Mouse (Mus musculus) G1E (cell line): ENCODE measurements around the gene Gc. TPM values are rescaled to one million over a fixed set of nuclear protein-coding genes. Genes with fewer than 3 reads are reported as not detected.

Experiments
- ATAC-seq: 2 replicates; pipeline ENCODE4 v1.8.0; 2016; ENCODE audit warnings: mild to moderate bottlenecking; ENCODE audit not compliant: insufficient number of reproducible peaks, poor library complexity, low FRiP score, severe bottlenecking; ENCODE audit errors: extremely low read depth
- DNase-seq: peaks from one replicate; pipeline ENCODE4 v3.0.0; 2012; ENCODE audit warnings: low spot score
- H3K27me3 ChIP-seq: 2 replicates; pipeline ENCODE4 v1.6.1; 2012; ENCODE audit warnings: mild to moderate bottlenecking, low read length, inconsistent platforms; ENCODE audit not compliant: insufficient read depth
- H3K36me3 ChIP-seq: replicated peaks from 2 replicates; pipeline ENCODE3; 2012; ENCODE audit warnings: mild to moderate bottlenecking, inconsistent platforms
- H3K4me1 ChIP-seq: 2 replicates; pipeline ENCODE4 v1.6.1; 2012; ENCODE audit warnings: low read depth, low read length, inconsistent platforms, mixed read lengths; ENCODE audit not compliant: insufficient read depth
- H3K4me3 ChIP-seq: 2 replicates; pipeline ENCODE4 v1.5.1; 2012; ENCODE audit warnings: low read depth, mild to moderate bottlenecking, inconsistent platforms, low read length, moderate library complexity, mixed read lengths
- H3K9me3 ChIP-seq: replicated peaks from 2 replicates; pipeline ENCODE4 v1.6.1; 2012; ENCODE audit warnings: inconsistent platforms
- CTCF ChIP-seq: IDR thresholded peaks from 2 replicates; pipeline ENCODE4 v1.5.1; 2012; ENCODE audit warnings: low read depth, low read length, inconsistent platforms, mixed read lengths
- GATA1 ChIP-seq: IDR thresholded peaks from 2 replicates; pipeline ENCODE4 v1.6.1; 2012; ENCODE audit warnings: borderline replicate concordance, low read length, inconsistent platforms, mixed read lengths
- GATA2 ChIP-seq: IDR thresholded peaks from 2 replicates; pipeline ENCODE4 v1.6.1; 2012; ENCODE audit warnings: low read depth, low read length, inconsistent platforms, borderline replicate concordance
- POLR2AphosphoS5 ChIP-seq: IDR thresholded peaks from 2 replicates; pipeline ENCODE4 v1.6.1; 2012; ENCODE audit warnings: low read depth, low read length, inconsistent platforms; ENCODE audit not compliant: insufficient replicate concordance
- TAL1 ChIP-seq: conservative IDR thresholded peaks from 2 replicates; pipeline ENCODE4 v1.6.1; 2012; ENCODE audit warnings: low read depth, low read length, inconsistent platforms, mixed read lengths
- polyA plus RNA-seq: library from polyadenylated mRNA; stranded (reverse); fragments of >175 nt; gene quantifications from 2 replicates; pipeline ENCODE4 v1.2.3, GENCODE M21; 2012
- total RNA-seq, 2 experiments: library from RNA; stranded (forward) in 1 of 2; stranded (reverse) in 1 of 2; fragments of 200-1000 nt in 1 of 2; fragments of >200 nt in 1 of 2; fragmentation: Nextera tagmentation in 1 of 2; gene quantifications; 2 replicates each; pipeline ENCODE4 v1.2.3; 2014 to 2017

The Gc gene
- total and polyA plus RNA-seq, 3 experiments: not detected

DNA sequence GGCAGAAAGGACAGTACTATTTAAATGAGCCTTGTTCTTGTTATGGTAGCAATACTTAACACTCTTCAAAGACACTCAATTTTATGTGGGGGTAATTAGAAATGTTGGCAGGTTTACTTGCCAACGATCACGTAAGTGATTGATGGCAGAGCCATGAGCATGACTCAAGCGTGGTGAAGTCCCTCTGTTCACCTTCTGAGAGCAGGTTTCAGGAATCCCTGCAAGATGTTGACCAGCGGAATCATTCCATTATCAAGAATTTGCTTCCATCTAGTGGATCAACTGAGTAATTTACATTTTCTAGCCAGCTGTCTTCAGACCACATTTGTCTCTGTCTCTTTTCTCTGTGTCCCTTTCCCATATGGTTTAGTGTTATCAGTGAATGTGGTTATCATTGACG, 73.5 kb downstream of the Gc start:
- ATAC-seq (no peak), DNase-seq (no peak)
- Histone ChIP-seq H3K27me3 (no peaks in the 10 kb centered on the region), H3K36me3 (no peaks in the 10 kb centered on the region), H3K9me3 (peaks cover 9% of the 10 kb centered on the region), H3K4me3 (no peak overlapping the region), H3K4me1 (no peaks in the 10 kb centered on the region)
- no peak for TF ChIP-seq CTCF
- TF ChIP-seq TAL1: no peak
- no peak for TF ChIP-seq POLR2AphosphoS5
- TF ChIP-seq GATA2: no peak
- no peak for TF ChIP-seq GATA1

GRCm38 (mm10) chr5:89381340-89381739, 76.4 kb downstream of the Gc start:
- no peaks in the 10 kb centered on the region for H3K4me1 ChIP-seq
- TF ChIP-seq POLR2AphosphoS5 (no peak), GATA1 (no peak), TAL1 (no peak), CTCF (no peak), GATA2 (no peak)
- DNase-seq (no peak), ATAC-seq (no peak)
- peaks cover 4% of the 10 kb centered on the region for H3K9me3 ChIP-seq
- no peak overlapping the region for H3K4me3 ChIP-seq
- H3K27me3 ChIP-seq: no peaks in the 10 kb centered on the region
- H3K36me3 ChIP-seq: no peaks in the 10 kb centered on the region

DNA sequence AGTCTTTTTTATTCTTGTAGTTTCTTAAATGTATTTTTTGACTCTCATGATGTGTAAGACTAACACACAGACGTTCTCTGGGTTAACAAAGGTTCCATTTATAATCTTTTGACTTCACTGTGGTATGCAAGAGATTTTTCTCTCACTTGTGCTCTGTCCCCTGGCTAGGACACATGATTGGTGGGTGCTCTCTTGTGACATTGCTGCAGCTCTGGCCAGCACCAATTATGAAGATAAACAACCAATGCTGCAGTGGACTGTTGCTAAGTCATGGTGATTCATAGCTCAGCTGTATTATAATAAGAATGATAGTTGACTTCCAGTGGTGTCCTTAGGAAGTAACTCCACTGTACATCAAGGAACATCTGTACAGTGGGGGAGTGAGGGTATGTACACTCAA, 87.6 kb downstream of the Gc start:
- no peak for TF ChIP-seq GATA2
- TF ChIP-seq GATA1: no peak
- TF ChIP-seq CTCF: no peak
- H3K4me3 ChIP-seq: no peak overlapping the region
- H3K9me3 ChIP-seq: no peaks in the 10 kb centered on the region; the same call in 1 of the 2 replicates
- no peaks in the 10 kb centered on the region for H3K4me1 ChIP-seq
- no peak for DNase-seq
- no peaks in the 10 kb centered on the region for H3K27me3 ChIP-seq
- ATAC-seq: no peak
- H3K36me3 ChIP-seq: no peaks in the 10 kb centered on the region

DNA sequence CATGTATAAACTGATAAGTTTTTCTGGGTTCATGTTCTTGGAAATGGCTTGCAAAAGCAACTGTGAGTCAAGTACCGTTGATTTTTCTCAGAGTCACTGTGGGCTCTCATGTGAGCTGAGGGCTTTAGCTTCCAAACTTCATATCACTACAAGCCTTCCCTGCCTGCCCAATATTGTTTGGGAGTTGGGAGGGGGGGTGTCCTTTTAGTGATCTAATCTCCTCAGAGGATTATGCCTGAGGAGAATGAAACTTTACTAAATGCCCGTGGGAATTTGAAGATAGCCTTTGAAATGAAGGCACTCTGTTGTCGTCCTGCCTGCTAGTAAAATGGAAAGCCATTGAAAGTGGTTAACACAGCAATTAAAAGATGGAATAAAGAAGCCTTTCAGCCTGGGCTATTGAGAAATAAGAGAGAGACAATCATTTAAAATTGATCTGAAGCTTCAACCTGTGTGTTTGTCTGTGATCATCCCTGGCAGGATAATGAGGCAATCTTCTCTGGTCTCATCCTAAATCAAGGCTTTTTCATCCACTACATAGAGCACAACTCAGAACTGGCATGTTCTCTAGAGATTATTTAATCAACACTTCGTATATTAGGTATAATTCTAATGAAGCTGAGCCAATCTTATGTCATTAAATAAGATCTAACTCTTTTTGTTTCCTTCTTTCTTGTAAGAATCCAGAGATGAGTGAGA, 89.5 kb downstream of the Gc start:
- no peak for DNase-seq
- Histone ChIP-seq H3K9me3 (no peaks in the 10 kb centered on the region; the same call in 1 of the 2 replicates), H3K4me3 (no peak overlapping the region), H3K4me1 (no peaks in the 10 kb centered on the region), H3K36me3 (no peaks in the 10 kb centered on the region), H3K27me3 (no peaks in the 10 kb centered on the region)
- TF ChIP-seq POLR2AphosphoS5 (no peak), GATA2 (no peak)
- no peak for ATAC-seq

Other genes with a start within 250 kb of the Gc start
- gene Npffr2, start 69.5 kb upstream of the Gc start, total RNA-seq (2014; fragmentation: Nextera tagmentation): not detected in 2 replicates
- 0.06 and 0.27 TPM in 2 replicates for gene Npffr2, start 69.5 kb upstream of the Gc start, total RNA-seq (2017)
- gene Npffr2, start 69.5 kb upstream of the Gc start, polyA plus RNA-seq: not detected in 2 replicates